Mouse (Mus musculus): Measurements from ENCODE around the gene Wdr43. TPM values are rescaled to one million over a fixed set of nuclear protein-coding genes. Genes with fewer than 3 reads are reported as not detected.

Gene Wdr43
- polyA plus RNA-seq, 1 experiment from 2014 or later, result 110 TPM

GRCm38 (mm10) chr17:71652934-71653333 is 37.2 kb downstream of the Wdr43 start:
- peaks cover 88% of the 10 kb centered on the region for H3K36me3 ChIP-seq (ENCODE audit: control insufficient read depth, insufficient read depth, low read length)
- no peak overlapping the region for H3K9ac ChIP-seq (ENCODE audit: low read length)
- ATAC-seq (replicated peaks; ENCODE audit: low FRiP score, low TSS enrichment, low read depth) (no peak), DNase-seq (ENCODE audit: low spot score) (no peak)
- no peak overlapping the region for H3K27ac ChIP-seq (ENCODE audit: low read depth)
- H3K4me3 ChIP-seq (ENCODE audit: low read depth, low read length), result no peak overlapping the region
- no peaks in the 10 kb centered on the region for H3K9me3 ChIP-seq (ENCODE audit: control insufficient read depth, low read length)
- H3K27me3 ChIP-seq (replicated peaks; ENCODE audit: control insufficient read depth, insufficient read depth, low read length), result no peaks in the 10 kb centered on the region
- 93% methylated on average over 5 of the region's 5 CpGs for WGBS
- H3K4me1 ChIP-seq (replicated peaks; ENCODE audit: control insufficient read depth, insufficient read depth, low read length), result no peaks in the 10 kb centered on the region
- no peak overlapping the region for H3K4me2 ChIP-seq (ENCODE audit: low read length)

DNA sequence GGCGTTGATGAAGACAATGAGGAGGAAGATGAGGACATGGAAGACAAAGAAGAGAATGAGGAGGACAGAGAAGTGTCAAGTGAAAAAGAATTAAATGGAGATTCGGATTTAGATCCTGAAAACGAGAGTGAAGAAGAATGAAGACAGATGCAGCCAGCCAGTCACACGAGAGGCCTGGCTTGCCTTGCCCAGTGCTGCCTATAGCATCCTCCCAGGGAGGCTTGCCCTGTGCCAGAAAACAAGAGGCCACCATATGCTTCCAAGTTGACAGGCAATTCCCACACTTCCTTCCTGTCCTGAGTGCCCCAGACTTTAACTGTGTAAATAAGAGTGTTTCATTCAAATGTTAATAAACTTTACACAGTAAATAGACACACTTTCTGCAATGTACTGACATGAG is 41.8 kb downstream of the Wdr43 start:
- ATAC-seq (replicated peaks; ENCODE audit: low FRiP score, low TSS enrichment, low read depth), result no peak
- Histone ChIP-seq H3K4me1 (replicated peaks; ENCODE audit: control insufficient read depth, insufficient read depth, low read length) (peaks cover 4% of the 10 kb centered on the region), H3K4me3 (ENCODE audit: low read depth, low read length) (no peak overlapping the region), H3K27me3 (replicated peaks; ENCODE audit: control insufficient read depth, insufficient read depth, low read length) (no peaks in the 10 kb centered on the region), H3K9ac (ENCODE audit: low read length) (no peak overlapping the region), H3K36me3 (ENCODE audit: control insufficient read depth, insufficient read depth, low read length) (peaks cover 57% of the 10 kb centered on the region), H3K9me3 (ENCODE audit: control insufficient read depth, low read length) (no peaks in the 10 kb centered on the region), H3K4me2 (ENCODE audit: low read length) (no peak overlapping the region), H3K27ac (ENCODE audit: low read depth) (no peak overlapping the region)
- no peak for DNase-seq (ENCODE audit: low spot score)
- 85% methylated on average over 4 of the region's 4 CpGs for WGBS

DNA sequence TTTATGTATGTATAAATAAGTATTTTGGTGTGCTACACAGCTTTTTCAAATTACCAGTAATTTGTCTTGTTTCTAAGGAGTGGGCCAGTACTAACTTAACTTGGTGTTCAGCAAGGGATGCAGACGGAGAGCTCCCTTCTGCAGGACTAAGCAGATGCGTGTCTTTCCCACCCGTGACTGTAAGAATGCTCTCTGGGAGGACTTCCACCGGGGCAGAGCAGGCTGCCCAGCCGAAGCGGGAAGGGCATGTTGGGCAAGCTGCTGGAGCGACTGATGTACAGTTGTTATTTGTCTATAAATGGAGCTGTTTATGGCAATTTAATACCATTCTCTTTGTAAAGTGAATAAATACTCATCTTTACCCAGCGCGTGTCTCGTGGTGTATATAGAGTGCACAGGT is 43.0 kb downstream of the Wdr43 start:
- ATAC-seq (replicated peaks; ENCODE audit: low FRiP score, low TSS enrichment, low read depth) (no peak), DNase-seq (ENCODE audit: low spot score) (no peak)
- H3K36me3 ChIP-seq (ENCODE audit: control insufficient read depth, insufficient read depth, low read length), result peaks cover 49% of the 10 kb centered on the region
- no peaks in the 10 kb centered on the region for H3K9me3 ChIP-seq (ENCODE audit: control insufficient read depth, low read length)
- H3K27me3 ChIP-seq (replicated peaks; ENCODE audit: control insufficient read depth, insufficient read depth, low read length), result no peaks in the 10 kb centered on the region
- peaks cover 4% of the 10 kb centered on the region for H3K4me1 ChIP-seq (replicated peaks; ENCODE audit: control insufficient read depth, insufficient read depth, low read length)
- H3K4me3 ChIP-seq (ENCODE audit: low read depth, low read length), result no peak overlapping the region
- 95% methylated on average over 10 of the region's 10 CpGs for WGBS
- no peak overlapping the region for H3K27ac ChIP-seq (ENCODE audit: low read depth)
- H3K4me2 ChIP-seq (ENCODE audit: low read length), result no peak overlapping the region
- no peak overlapping the region for H3K9ac ChIP-seq (ENCODE audit: low read length)

DNA sequence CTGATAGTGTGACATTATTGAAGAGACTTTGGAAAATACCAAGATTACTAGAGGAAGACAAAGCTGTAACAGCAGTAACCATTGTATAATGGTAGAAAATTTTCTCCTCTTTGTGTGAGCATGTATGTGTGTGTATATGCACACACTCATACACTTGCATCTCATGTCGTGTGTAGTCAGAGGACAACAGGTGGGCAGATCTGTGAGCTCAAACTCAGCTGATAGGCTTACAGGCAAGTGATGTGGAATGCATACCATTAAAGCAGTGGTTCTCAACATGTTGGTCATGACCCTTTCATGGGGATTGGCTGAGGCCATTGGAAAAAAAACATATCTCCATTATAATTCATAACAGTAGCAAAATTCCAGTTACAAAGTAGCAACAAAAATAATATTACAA is 44.7 kb downstream of the Wdr43 start:
- no peaks in the 10 kb centered on the region for H3K27me3 ChIP-seq (replicated peaks; ENCODE audit: control insufficient read depth, insufficient read depth, low read length)
- H3K27ac ChIP-seq (ENCODE audit: low read depth), result no peak overlapping the region
- peaks cover 4% of the 10 kb centered on the region for H3K4me1 ChIP-seq (replicated peaks; ENCODE audit: control insufficient read depth, insufficient read depth, low read length)
- H3K9ac ChIP-seq (ENCODE audit: low read length), result no peak overlapping the region
- WGBS, result 45% methylated on average over 1 of the region's 1 CpGs
- DNase-seq (ENCODE audit: low spot score), result no peak
- H3K36me3 ChIP-seq (ENCODE audit: control insufficient read depth, insufficient read depth, low read length), result peaks cover 33% of the 10 kb centered on the region
- no peak for ATAC-seq (replicated peaks; ENCODE audit: low FRiP score, low TSS enrichment, low read depth)
- no peaks in the 10 kb centered on the region for H3K9me3 ChIP-seq (ENCODE audit: control insufficient read depth, low read length)
- H3K4me3 ChIP-seq (ENCODE audit: low read depth, low read length), result no peak overlapping the region
- no peak overlapping the region for H3K4me2 ChIP-seq (ENCODE audit: low read length)

GRCm38 (mm10) chr17:71662751-71663250 is 47.1 kb downstream of the Wdr43 start:
- peak; percentile 91 for DNase-seq (ENCODE audit: low spot score)
- H3K9ac ChIP-seq (ENCODE audit: low read length), result no peak overlapping the region
- no peak overlapping the region for H3K27ac ChIP-seq (ENCODE audit: low read depth)
- no peaks in the 10 kb centered on the region for H3K9me3 ChIP-seq (ENCODE audit: control insufficient read depth, low read length)
- ATAC-seq (replicated peaks; ENCODE audit: low FRiP score, low TSS enrichment, low read depth), result peak; percentile 82
- peaks cover 4% of the 10 kb centered on the region for H3K4me1 ChIP-seq (replicated peaks; ENCODE audit: control insufficient read depth, insufficient read depth, low read length)
- H3K36me3 ChIP-seq (ENCODE audit: control insufficient read depth, insufficient read depth, low read length), result peaks cover 10% of the 10 kb centered on the region
- peak overlapping the region; percentile 47 for H3K4me2 ChIP-seq (ENCODE audit: low read length)
- H3K27me3 ChIP-seq (replicated peaks; ENCODE audit: control insufficient read depth, insufficient read depth, low read length), result no peaks in the 10 kb centered on the region
- WGBS, result 8% methylated on average over 20 of the region's 21 CpGs
- H3K4me3 ChIP-seq (ENCODE audit: low read depth, low read length), result peak overlapping the region; percentile 21

- ATAC-seq (replicated peaks; ENCODE audit: low FRiP score, low TSS enrichment, low read depth) (no peak), DNase-seq (ENCODE audit: low spot score) (no peak)
- Histone ChIP-seq H3K9me3 (ENCODE audit: control insufficient read depth, low read length) (0 out of 2 replicates have a peak, but pooled peaks cover under 1% of the 10 kb centered on the region), H3K4me3 (ENCODE audit: low read depth, low read length) (no peak overlapping the region), H3K27me3 (replicated peaks; ENCODE audit: control insufficient read depth, insufficient read depth, low read length) (no peaks in the 10 kb centered on the region), H3K9ac (ENCODE audit: low read length) (no peak overlapping the region), H3K36me3 (ENCODE audit: control insufficient read depth, insufficient read depth, low read length) (peaks cover 3% of the 10 kb centered on the region), H3K4me1 (replicated peaks; ENCODE audit: control insufficient read depth, insufficient read depth, low read length) (peaks cover 4% of the 10 kb centered on the region), H3K27ac (ENCODE audit: low read depth) (no peak overlapping the region), H3K4me2 (ENCODE audit: low read length) (no peak overlapping the region)
- 79% methylated on average over 6 of the region's 6 CpGs for WGBS
These were observed 47.8 kb downstream of the Wdr43 start for GRCm38 (mm10) chr17:71663491-71663890.

DNA sequence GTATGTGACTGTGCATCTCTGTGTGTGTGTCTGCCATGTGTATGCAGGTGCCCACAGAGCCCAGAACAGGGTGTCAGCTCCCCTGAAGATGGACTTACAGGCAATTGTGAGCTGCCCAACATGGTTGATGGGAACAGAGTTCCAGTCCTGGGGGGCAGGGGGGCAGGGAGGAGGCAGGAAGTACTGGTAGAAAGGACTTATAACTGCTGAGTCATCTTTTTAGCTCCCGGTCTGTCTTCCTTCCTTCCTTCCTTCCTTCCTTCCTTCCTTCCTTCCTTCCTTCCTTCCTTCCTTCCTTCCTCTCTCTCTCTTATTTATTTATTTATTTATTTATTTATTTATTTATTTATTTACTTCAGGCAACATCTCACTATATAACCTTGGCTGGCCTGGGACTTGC is 48.5 kb downstream of the Wdr43 start:
- Histone ChIP-seq H3K9ac (ENCODE audit: low read length) (no peak overlapping the region), H3K36me3 (ENCODE audit: control insufficient read depth, insufficient read depth, low read length) (no peaks in the 10 kb centered on the region; the same call in 1 of the 2 replicates), H3K27ac (ENCODE audit: low read depth) (no peak overlapping the region), H3K9me3 (ENCODE audit: control insufficient read depth, low read length) (0 out of 2 replicates have a peak, but pooled peaks cover 3% of the 10 kb centered on the region), H3K4me1 (replicated peaks; ENCODE audit: control insufficient read depth, insufficient read depth, low read length) (peaks cover 4% of the 10 kb centered on the region), H3K4me3 (ENCODE audit: low read depth, low read length) (no peak overlapping the region), H3K4me2 (ENCODE audit: low read length) (no peak overlapping the region), H3K27me3 (replicated peaks; ENCODE audit: control insufficient read depth, insufficient read depth, low read length) (no peaks in the 10 kb centered on the region)
- WGBS, result 71% methylated on average over 1 of the region's 1 CpGs
- no peak for DNase-seq (ENCODE audit: low spot score)
- ATAC-seq (replicated peaks; ENCODE audit: low FRiP score, low TSS enrichment, low read depth), result no peak

GRCm38 (mm10) chr17:71665201-71665600 is 49.5 kb downstream of the Wdr43 start:
- WGBS, result 78% methylated on average over 4 of the region's 4 CpGs
- DNase-seq (ENCODE audit: low spot score) (no peak), ATAC-seq (replicated peaks; ENCODE audit: low FRiP score, low TSS enrichment, low read depth) (no peak)
- H3K4me2 ChIP-seq (ENCODE audit: low read length), result no peak overlapping the region
- H3K9ac ChIP-seq (ENCODE audit: low read length), result no peak overlapping the region
- no peaks in the 10 kb centered on the region for H3K27me3 ChIP-seq (replicated peaks; ENCODE audit: control insufficient read depth, insufficient read depth, low read length)
- peaks cover 4% of the 10 kb centered on the region for H3K4me1 ChIP-seq (replicated peaks; ENCODE audit: control insufficient read depth, insufficient read depth, low read length)
- H3K9me3 ChIP-seq (ENCODE audit: control insufficient read depth, low read length), result 0 out of 2 replicates have a peak, but pooled peaks cover 3% of the 10 kb centered on the region
- H3K27ac ChIP-seq (ENCODE audit: low read depth), result no peak overlapping the region
- no peak overlapping the region for H3K4me3 ChIP-seq (ENCODE audit: low read depth, low read length)
- no peaks in the 10 kb centered on the region for H3K36me3 ChIP-seq (ENCODE audit: control insufficient read depth, insufficient read depth, low read length)

GRCm38 (mm10) chr17:71669511-71669910 is 53.8 kb downstream of the Wdr43 start:
- Histone ChIP-seq H3K36me3 (ENCODE audit: control insufficient read depth, insufficient read depth, low read length) (no peaks in the 10 kb centered on the region), H3K27me3 (replicated peaks; ENCODE audit: control insufficient read depth, insufficient read depth, low read length) (no peaks in the 10 kb centered on the region), H3K4me2 (ENCODE audit: low read length) (no peak overlapping the region), H3K9ac (ENCODE audit: low read length) (no peak overlapping the region), H3K9me3 (ENCODE audit: control insufficient read depth, low read length) (0 out of 2 replicates have a peak, but pooled peaks cover 3% of the 10 kb centered on the region), H3K4me3 (ENCODE audit: low read depth, low read length) (no peak overlapping the region), H3K4me1 (replicated peaks; ENCODE audit: control insufficient read depth, insufficient read depth, low read length) (no peaks in the 10 kb centered on the region), H3K27ac (ENCODE audit: low read depth) (no peak overlapping the region)
- ATAC-seq (replicated peaks; ENCODE audit: low FRiP score, low TSS enrichment, low read depth), result no peak
- DNase-seq (ENCODE audit: low spot score), result no peak
- WGBS, result 80% methylated on average over 5 of the region's 5 CpGs
